Mouse (Mus musculus): ENCODE data around the gene Prr36.

- TF ChIP-seq CTCF (IDR thresholded peaks at IDR 0.05; ENCODE audit: low read depth, low read length) = no peak
- TF ChIP-seq EP300 (IDR thresholded peaks at IDR 0.05; ENCODE audit: insufficient read depth, low read depth, low read length) = no peak
These were observed 30.8 kb upstream of the Prr36 start, which contains the start of gene Tgfbr3l for GRCm38 (mm10) chr8:4247951-4248540.
